Mouse (Mus musculus): Measurements from ENCODE around the gene Akap6. TPM values are rescaled to one million over a fixed set of nuclear protein-coding genes. Genes with fewer than 3 reads are reported as not detected.
A peak's percentile ranks its signal among the peaks of the same experiment; 100 is the strongest.

Akap6 gene
- total and polyA plus RNA-seq, 2 experiments, result 0.01 to 0.09 TPM

DNA sequence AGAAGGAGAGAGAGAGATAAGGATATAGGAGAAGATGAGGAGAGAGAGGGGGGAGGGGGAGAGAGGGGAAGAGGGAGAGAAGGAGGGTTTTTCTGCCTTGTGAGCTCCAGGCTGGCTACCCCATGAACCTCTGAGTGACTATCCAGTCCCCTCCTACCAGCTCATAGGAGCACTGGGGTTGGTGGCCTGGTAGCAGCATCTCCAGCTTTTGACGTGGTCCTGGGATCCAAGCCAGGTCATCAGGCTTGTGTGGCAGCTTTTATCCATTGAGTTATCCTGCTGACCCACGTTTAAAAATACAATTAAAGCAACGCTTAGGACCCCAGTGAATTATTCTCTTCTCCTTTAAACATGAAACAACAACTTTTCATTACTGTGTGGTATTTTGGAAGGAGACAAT is 197.6 kb downstream of the Akap6 start:
- no peak overlapping the region for H3K27ac ChIP-seq (replicated peaks; ENCODE audit: insufficient read depth, low read depth, low read length)
- H3K36me3 ChIP-seq (ENCODE audit: control insufficient read depth, insufficient read depth, low read length), result no peaks in the 10 kb centered on the region
- 0 out of 2 replicates have a peak, but pooled peaks cover 2% of the 10 kb centered on the region for H3K4me1 ChIP-seq (ENCODE audit: control insufficient read depth, insufficient read depth, low read length)
- TF ChIP-seq CTCF (IDR thresholded peaks at IDR 0.05; ENCODE audit: low read depth, low read length), result no peak
- no peak for TF ChIP-seq POLR2A (IDR thresholded peaks at IDR 0.05; ENCODE audit: extremely low read depth, insufficient read depth, low read length)
- H3K27me3 ChIP-seq (ENCODE audit: control insufficient read depth, insufficient read depth, low read length), result no peaks in the 10 kb centered on the region
- no peak overlapping the region for H3K9ac ChIP-seq (ENCODE audit: low read depth, low read length)
- H3K79me2 ChIP-seq (ENCODE audit: control insufficient read depth, insufficient read depth, low read length), result no peaks in the 10 kb centered on the region
- 38% methylated on average over 3 of the region's 3 CpGs for WGBS
- no peak for DNase-seq (ENCODE audit: extremely low read depth, low read depth, low spot score)
- no peak overlapping the region for H3K4me3 ChIP-seq (ENCODE audit: insufficient read depth, low read depth, low read length)

DNA sequence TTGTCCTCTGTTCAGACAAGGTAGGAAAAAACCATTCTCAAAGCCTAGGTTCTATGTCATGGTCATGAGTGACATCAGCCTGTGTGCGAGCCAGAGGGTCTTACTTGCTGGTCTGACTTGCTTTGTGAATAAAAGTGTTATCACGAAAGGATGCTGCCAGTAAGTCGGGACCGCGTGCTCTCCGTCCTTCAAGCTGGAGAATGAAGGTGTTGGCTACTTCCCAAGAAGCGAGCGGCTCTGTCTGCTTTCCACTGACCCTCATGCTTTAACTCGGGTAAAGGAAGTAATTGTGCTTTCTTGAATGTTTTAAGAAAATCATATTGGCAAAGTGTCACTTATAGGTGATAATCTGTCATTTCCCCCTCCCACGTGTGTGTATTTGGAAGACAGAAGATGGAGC is 198.9 kb downstream of the Akap6 start:
- no peak overlapping the region for H3K4me3 ChIP-seq (ENCODE audit: insufficient read depth, low read depth, low read length)
- no peak overlapping the region for H3K9ac ChIP-seq (ENCODE audit: low read depth, low read length)
- 0 out of 2 replicates have a peak, but pooled peaks cover 2% of the 10 kb centered on the region for H3K4me1 ChIP-seq (ENCODE audit: control insufficient read depth, insufficient read depth, low read length)
- DNase-seq (ENCODE audit: extremely low read depth, low read depth, low spot score), result no peak
- 71% methylated on average over 10 of the region's 10 CpGs for WGBS
- TF ChIP-seq CTCF (IDR thresholded peaks at IDR 0.05; ENCODE audit: low read depth, low read length) (no peak), POLR2A (IDR thresholded peaks at IDR 0.05; ENCODE audit: extremely low read depth, insufficient read depth, low read length) (no peak)
- no peaks in the 10 kb centered on the region for H3K36me3 ChIP-seq (ENCODE audit: control insufficient read depth, insufficient read depth, low read length)
- no peaks in the 10 kb centered on the region for H3K27me3 ChIP-seq (ENCODE audit: control insufficient read depth, insufficient read depth, low read length)
- no peak overlapping the region for H3K27ac ChIP-seq (replicated peaks; ENCODE audit: insufficient read depth, low read depth, low read length)
- H3K79me2 ChIP-seq (ENCODE audit: control insufficient read depth, insufficient read depth, low read length), result no peaks in the 10 kb centered on the region

GRCm38 (mm10) chr12:52904046-52904445 is 204.9 kb downstream of the Akap6 start:
- no peaks in the 10 kb centered on the region for H3K4me1 ChIP-seq (ENCODE audit: control insufficient read depth, insufficient read depth, low read length)
- DNase-seq (ENCODE audit: extremely low read depth, low read depth, low spot score), result no peak
- H3K4me3 ChIP-seq (ENCODE audit: insufficient read depth, low read depth, low read length), result no peak overlapping the region
- 79% methylated on average over 5 of the region's 5 CpGs for WGBS
- H3K27ac ChIP-seq (replicated peaks; ENCODE audit: insufficient read depth, low read depth, low read length), result no peak overlapping the region
- no peaks in the 10 kb centered on the region for H3K36me3 ChIP-seq (ENCODE audit: control insufficient read depth, insufficient read depth, low read length)
- no peaks in the 10 kb centered on the region for H3K79me2 ChIP-seq (ENCODE audit: control insufficient read depth, insufficient read depth, low read length)
- H3K9ac ChIP-seq (ENCODE audit: low read depth, low read length), result no peak overlapping the region
- TF ChIP-seq CTCF (IDR thresholded peaks at IDR 0.05; ENCODE audit: low read depth, low read length), result no peak
- TF ChIP-seq POLR2A (IDR thresholded peaks at IDR 0.05; ENCODE audit: extremely low read depth, insufficient read depth, low read length), result no peak
- no peaks in the 10 kb centered on the region for H3K27me3 ChIP-seq (ENCODE audit: control insufficient read depth, insufficient read depth, low read length)

DNA sequence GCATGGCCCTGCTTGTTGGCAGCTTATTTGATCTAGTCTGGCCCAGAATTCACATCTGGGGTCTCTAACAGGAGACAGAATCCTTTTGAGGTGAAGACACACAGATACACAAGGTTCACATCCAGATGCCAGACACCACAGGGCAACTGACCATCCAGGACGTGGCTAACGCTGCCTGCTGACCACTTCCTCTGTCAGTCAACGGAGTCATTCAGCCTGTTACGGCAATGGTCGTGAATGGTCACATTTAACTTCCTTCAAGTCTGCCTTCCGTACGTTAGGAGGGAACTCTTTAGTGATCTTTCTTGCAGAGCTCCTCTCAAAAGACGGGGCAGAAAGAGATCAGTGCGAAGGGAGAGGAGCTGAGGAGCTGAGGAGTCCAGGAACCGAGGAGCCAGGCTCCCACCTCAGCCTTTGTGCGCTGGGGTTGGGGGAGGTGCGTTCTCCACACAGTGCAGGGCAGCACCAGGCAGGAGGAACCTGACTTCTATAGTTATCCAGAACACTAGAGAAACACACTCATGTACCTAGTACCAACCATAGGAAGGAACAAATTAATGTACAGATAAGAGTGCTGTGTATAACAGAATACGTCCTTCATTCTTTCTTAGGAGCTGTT is 209.4 kb downstream of the Akap6 start:
- Histone ChIP-seq H3K27me3 (ENCODE audit: control insufficient read depth, insufficient read depth, low read length) (no peaks in the 10 kb centered on the region), H3K79me2 (ENCODE audit: control insufficient read depth, insufficient read depth, low read length) (no peaks in the 10 kb centered on the region), H3K27ac (replicated peaks; ENCODE audit: insufficient read depth, low read depth, low read length) (no peak overlapping the region), H3K9ac (ENCODE audit: low read depth, low read length) (no peak overlapping the region), H3K36me3 (ENCODE audit: control insufficient read depth, insufficient read depth, low read length) (no peaks in the 10 kb centered on the region), H3K4me1 (ENCODE audit: control insufficient read depth, insufficient read depth, low read length) (no peaks in the 10 kb centered on the region), H3K4me3 (ENCODE audit: insufficient read depth, low read depth, low read length) (no peak overlapping the region)
- no peak for DNase-seq (ENCODE audit: extremely low read depth, low read depth, low spot score)
- TF ChIP-seq CTCF (IDR thresholded peaks at IDR 0.05; ENCODE audit: low read depth, low read length) (no peak), POLR2A (IDR thresholded peaks at IDR 0.05; ENCODE audit: extremely low read depth, insufficient read depth, low read length) (no peak)
- 60% methylated on average over 13 of the region's 13 CpGs for WGBS

GRCm38 (mm10) chr12:52910345-52910744 is 211.2 kb downstream of the Akap6 start:
- WGBS, result 77% methylated on average over 13 of the region's 13 CpGs

DNA sequence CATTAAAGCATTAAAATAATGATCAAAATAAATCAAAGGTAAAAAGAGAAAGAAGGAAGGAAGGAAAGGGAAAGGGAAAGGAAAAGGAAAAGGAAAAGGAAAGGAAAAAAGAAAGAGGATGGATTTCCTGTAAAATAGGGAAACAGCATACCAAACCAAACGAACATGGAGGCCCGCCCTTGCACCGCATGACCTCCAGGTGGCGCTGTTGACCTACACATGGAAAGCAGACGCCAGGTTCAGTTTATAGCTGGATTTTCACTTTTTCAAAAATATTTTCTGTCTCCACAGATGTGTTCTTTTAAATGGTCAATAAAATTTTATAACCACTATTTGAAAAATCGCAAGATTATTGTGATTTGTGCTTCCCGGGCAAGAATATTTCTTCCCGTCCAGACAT is 211.6 kb downstream of the Akap6 start:
- Histone ChIP-seq H3K27me3 (ENCODE audit: control insufficient read depth, insufficient read depth, low read length) (no peaks in the 10 kb centered on the region), H3K4me3 (ENCODE audit: insufficient read depth, low read depth, low read length) (no peak overlapping the region), H3K36me3 (ENCODE audit: control insufficient read depth, insufficient read depth, low read length) (no peaks in the 10 kb centered on the region), H3K27ac (replicated peaks; ENCODE audit: insufficient read depth, low read depth, low read length) (no peak overlapping the region), H3K79me2 (ENCODE audit: control insufficient read depth, insufficient read depth, low read length) (no peaks in the 10 kb centered on the region), H3K4me1 (ENCODE audit: control insufficient read depth, insufficient read depth, low read length) (no peaks in the 10 kb centered on the region), H3K9ac (ENCODE audit: low read depth, low read length) (no peak overlapping the region)
- peak; percentile 92 for TF ChIP-seq CTCF (IDR thresholded peaks at IDR 0.05; ENCODE audit: low read depth, low read length)
- no peak for TF ChIP-seq POLR2A (IDR thresholded peaks at IDR 0.05; ENCODE audit: extremely low read depth, insufficient read depth, low read length)
- WGBS, result 24% methylated on average over 8 of the region's 8 CpGs
- DNase-seq (ENCODE audit: extremely low read depth, low read depth, low spot score), result peak; percentile 13

More at GRCm38 (mm10) chr12:52910345-52910744, 211.2 kb downstream of the Akap6 start:
- no peak overlapping the region for H3K4me3 ChIP-seq (ENCODE audit: insufficient read depth, low read depth, low read length)
- no peaks in the 10 kb centered on the region for H3K36me3 ChIP-seq (ENCODE audit: control insufficient read depth, insufficient read depth, low read length)
- no peaks in the 10 kb centered on the region for H3K79me2 ChIP-seq (ENCODE audit: control insufficient read depth, insufficient read depth, low read length)
- H3K9ac ChIP-seq (ENCODE audit: low read depth, low read length), result no peak overlapping the region
- H3K4me1 ChIP-seq (ENCODE audit: control insufficient read depth, insufficient read depth, low read length), result no peaks in the 10 kb centered on the region
- DNase-seq (ENCODE audit: extremely low read depth, low read depth, low spot score), result no peak
- no peaks in the 10 kb centered on the region for H3K27me3 ChIP-seq (ENCODE audit: control insufficient read depth, insufficient read depth, low read length)
- TF ChIP-seq CTCF (IDR thresholded peaks at IDR 0.05; ENCODE audit: low read depth, low read length) (no peak), POLR2A (IDR thresholded peaks at IDR 0.05; ENCODE audit: extremely low read depth, insufficient read depth, low read length) (no peak)
- H3K27ac ChIP-seq (replicated peaks; ENCODE audit: insufficient read depth, low read depth, low read length), result no peak overlapping the region

All from liver, adult 2 months (tissue).